Mouse (Mus musculus): ENCODE data around the gene Zmiz1.

DNA sequence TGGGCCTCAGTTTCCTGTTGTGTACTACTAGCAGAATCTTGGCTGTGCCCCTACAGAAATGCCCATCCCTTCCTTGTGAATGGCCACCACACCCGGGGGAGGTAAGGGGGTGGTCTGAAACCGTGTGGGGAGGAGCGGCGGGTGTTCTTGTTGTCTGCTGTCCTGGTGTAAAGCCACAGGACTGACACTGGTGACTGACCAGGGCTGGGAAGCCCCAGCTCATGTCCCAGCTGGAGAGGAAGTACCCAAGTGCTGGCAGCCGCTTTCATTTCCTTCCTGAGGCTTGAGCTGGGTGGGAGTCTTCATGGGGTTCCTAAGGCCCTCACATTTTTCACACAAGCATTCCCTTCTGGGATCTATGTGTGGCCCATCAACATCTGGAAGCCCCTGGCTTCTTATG lies 155.7 kb downstream of the Zmiz1 start:
- no peak for TF ChIP-seq EP300 (IDR thresholded peaks at IDR 0.05; ENCODE audit: insufficient read depth, low read depth, low read length)
- TF ChIP-seq POLR2A (IDR thresholded peaks at IDR 0.05; ENCODE audit: insufficient read depth, low read length) = no peak
- TF ChIP-seq CTCF (IDR thresholded peaks at IDR 0.05; ENCODE audit: low read depth, low read length) = no peak
